Mouse (Mus musculus) cerebellum, adult 11 months (tissue): Measurements from ENCODE around the gene Vmn1r166.
"Not testable (repeated sequence)": the region's sequence is repeated elsewhere in the genome, so short reads cannot be mapped to it uniquely, and the experiment has no call there.

Source experiments
- DNase-seq: peaks from one replicate; pipeline ENCODE4 v3.0.0; 2022

Vmn1r166 gene

DNA sequence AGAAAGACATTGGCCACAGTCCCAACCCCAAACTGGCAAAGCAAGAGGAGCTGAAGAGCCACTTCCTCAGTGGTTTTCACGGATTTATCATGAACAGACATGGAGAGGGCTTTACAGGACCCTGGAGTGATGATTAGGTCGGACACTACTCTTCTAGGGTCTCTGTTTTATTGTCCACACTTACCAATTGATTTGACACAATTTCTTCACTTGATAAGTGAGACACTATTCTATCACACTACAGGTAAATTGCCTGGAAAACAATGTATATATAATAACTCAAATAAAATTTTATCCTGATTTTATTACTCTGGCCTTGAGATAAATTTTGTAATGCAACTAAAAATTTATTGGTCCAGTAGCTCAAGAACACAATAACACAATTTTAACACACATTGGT, at the start of gene Vmn1r166:
Gene Vmn1r166 (minus strand): TSS at position 101 of the 400 bp plus-strand sequence.
- DNase-seq: not testable (repeated sequence)

DNA sequence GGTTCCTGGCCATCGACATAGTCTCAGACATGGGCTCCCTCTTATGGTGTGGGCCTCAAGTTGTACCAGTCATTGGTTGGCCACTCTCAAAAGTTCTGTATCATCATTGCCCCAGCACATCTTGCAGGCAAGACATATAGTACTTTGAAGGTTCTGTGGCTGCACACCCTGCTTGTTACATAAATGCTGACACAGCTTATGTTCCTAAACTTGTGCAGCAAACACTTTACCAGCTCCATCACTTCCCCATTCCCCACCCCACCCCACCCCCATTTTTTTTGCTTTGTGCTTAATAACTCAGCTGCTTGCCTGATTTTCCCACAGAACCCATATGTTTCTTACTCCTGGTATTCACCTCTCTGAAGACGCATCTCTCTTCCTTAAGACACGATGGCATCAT, 49.4 kb upstream of the Vmn1r166 start, which contains the start of gene Nlrp4e:
Gene Nlrp4e (plus strand): TSS at position 301 of the 400 bp plus-strand sequence.
- DNase-seq: not testable (repeated sequence)

DNA sequence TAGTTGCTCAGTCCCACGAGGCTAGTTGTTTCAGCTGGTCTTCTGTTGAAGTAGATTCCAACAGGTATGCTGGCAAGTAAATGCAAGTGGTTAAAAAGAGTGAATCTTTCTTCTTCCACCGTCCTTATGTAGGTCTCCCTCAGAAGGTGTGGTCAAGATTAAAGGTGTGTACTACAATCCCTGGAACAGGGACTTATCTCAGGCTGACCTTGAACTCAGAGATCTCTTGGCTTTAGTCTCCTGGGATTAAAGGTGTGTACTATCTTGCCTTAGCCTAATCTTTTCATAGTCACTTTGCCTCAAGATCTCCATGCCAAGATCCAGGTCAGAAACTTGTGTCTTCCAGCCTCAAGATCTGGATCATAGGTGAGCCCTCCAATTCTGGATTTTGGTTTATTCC, 27.3 kb upstream of the Vmn1r166 start, which contains the start of gene Gm6902:
Gene Gm6902 (minus strand): TSS at position 101 of the 400 bp plus-strand sequence.
- not testable (repeated sequence) for DNase-seq

DNA sequence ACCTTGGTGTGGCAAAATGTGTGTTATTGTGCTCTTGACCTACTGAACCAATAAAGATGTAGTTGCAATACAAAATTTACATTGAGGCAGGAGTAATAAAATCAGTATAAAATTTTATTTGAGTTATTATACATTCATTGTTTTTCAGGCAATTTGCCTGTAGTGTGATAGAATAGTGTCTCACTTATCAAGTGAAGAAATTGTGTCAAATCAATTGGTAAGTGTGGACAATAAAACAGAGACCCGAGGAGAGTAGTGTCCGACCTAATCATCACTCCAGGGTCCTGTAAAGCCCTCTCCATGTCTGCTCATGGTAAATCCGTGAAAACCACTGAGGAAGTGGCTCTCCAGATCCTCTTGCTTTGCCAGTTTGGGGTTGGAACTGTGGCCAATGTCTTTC, 34.5 kb downstream of the Vmn1r166 start, which contains the start of gene Vmn1r165:
Gene Vmn1r165 (plus strand): TSS at position 301 of the 400 bp plus-strand sequence.
- DNase-seq: not testable (repeated sequence)
